Mouse (Mus musculus) heart, adult 11 months (tissue): ENCODE measurements at regions not wholly inside any gene's neighbourhood (a gene's known extent, or its start where the extent isn't known, plus 50 kb on each side); places are given as distances from the start of the nearest gene placed in this dataset.
A peak's percentile ranks its signal among the peaks of the same experiment; 100 is the strongest.

Experiments used
- DNase-seq: peaks from one replicate; pipeline ENCODE4 v3.0.0; 2022

GRCm38 (mm10) chr19:28205691-28206090 is 194.7 kb upstream of the Rfx3 start:
- DNase-seq = no peak

DNA sequence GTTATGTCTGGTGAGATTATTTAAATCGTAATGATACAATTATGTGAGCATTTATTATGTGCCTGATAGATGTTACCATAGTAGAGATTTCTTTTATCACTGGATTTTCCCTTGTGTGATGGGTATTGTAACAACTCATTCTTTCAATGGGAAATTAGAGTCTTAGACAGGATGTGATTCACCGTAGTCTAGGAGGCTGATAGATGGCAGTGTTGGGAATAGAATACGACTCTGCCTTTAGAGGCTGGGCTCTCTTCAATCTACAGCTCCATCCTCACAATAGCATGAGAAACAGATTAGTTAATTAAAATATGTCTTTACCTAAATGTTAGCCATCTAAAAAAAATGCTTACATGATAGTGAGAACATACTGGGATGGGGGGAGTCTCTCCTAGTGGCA is 192.8 kb upstream of the Rfx3 start:
- DNase-seq = no peak

DNA sequence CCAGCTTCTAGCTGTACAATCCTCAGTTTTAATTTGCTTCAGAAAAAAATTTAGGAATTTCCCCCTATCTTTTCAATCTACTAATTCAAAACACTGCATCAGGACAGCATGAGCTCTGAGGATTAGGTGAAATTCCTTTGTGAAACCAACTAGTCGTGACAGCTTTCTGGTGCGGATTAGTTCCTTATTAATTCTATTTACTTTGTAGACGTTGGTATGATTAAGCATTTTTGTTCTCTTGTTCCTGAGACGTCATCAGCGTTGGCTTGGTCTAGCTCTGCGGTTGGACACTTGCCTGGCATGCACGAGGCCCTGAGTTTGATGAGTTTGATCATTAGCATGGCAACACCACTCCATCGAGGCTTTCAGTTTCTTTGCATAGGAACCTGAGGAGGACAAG is 188.4 kb upstream of the Rfx3 start:
- DNase-seq = no peak

DNA sequence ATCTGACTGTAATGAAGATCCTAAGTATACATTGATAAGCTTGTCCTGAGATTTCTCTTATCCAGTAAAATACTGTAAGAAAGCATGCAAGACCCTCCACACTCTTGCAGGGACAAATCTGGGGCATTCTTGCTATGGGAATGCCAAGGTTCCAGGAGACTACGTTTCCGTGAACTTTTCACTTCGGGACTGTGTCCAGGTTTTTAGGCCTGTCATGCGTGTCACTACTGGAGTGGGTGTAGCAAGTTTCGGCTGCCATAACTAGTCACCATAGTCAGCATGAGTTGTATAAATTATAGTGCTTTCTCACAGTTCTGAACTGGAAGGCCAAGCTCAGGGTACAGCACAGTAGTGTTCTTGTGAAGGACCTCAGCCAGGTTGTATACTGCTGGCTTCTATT is 185.9 kb upstream of the Rfx3 start:
- DNase-seq = no peak

GRCm38 (mm10) chr19:28192248-28192647 is 181.3 kb upstream of the Rfx3 start:
- no peak for DNase-seq

DNA sequence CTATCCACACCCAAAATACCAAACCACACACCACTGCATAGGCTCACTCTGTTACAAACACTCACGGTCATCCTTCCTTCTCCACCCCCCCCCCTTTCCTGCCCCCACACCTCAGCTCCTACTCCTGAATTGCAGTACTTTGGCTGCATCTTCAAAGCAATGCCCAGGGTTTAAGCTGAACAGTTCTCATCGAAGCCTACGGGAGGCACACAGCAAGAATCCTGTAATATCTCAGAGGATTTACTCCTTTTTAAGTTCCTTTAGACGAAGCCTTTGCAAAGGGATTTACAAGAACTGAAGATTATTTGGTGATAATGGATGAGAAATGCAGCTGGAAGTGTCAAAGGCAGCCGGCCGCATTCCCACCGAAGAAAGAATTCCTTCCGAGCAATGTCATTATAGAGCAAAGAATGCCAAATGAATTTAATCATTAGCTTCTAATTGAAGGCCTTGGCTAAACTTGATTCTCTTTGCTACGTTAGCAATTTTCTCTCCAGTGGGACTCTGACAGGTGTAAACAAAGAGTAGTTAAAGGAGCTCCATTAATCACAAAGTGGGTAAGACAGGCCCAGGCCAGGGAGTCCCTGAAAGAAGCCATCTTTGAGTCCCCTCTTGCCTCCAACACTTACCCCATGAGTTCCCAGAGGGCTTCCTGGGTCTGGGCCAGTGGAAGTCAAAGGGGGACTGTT is 180.6 kb upstream of the Rfx3 start:
- no peak for DNase-seq

GRCm38 (mm10) chr19:28190250-28190649 is 179.3 kb upstream of the Rfx3 start:
- DNase-seq = no peak

DNA sequence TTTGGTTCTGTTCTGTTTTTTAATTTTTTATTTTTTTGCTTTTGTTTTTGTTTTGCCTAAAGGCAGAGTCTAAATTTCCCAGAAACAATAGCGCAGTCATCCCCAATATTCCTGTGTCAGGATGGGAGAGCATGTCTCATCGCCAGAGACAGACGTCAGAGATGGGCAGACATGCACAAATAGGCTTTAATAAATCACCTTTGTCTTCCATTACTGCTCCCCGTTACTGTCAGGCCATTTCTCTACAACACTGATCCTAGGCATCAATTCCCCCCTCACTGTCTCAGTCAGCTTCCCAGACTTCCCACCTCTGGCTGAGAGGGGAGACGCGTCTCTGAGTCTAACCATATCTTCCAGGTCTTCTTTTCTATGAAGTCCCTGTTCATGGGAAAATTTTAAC is 177.4 kb upstream of the Rfx3 start:
- peak; percentile 57 for DNase-seq

GRCm38 (mm10) chr19:28182411-28183182 is 171.6 kb upstream of the Rfx3 start:
- DNase-seq = no peak

- no peak for DNase-seq
These were observed 170.2 kb upstream of the Rfx3 start for GRCm38 (mm10) chr19:28181171-28181570.

GRCm38 (mm10) chr19:28178114-28178513 is 167.1 kb upstream of the Rfx3 start:
- DNase-seq = no peak

DNA sequence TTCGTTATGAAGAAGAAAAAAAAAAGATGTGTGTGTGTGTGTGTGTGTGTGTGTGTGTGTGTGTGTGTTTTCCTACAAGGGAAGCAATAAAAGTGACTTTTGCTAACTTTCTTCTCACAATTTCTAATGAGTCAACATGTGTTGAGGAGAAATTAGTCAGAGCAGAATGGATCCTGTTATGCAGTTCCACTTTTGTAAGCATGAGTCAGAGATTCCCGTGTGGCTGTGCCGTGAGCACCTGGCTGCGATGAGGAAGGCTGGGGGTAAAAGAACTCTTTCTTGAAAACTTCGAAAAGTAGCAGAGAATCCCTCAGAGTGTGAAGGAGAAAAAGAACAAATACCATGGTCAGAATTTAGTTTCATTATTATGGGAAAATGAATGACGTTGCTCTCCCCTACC is 165.9 kb upstream of the Rfx3 start:
- no peak for DNase-seq

DNA sequence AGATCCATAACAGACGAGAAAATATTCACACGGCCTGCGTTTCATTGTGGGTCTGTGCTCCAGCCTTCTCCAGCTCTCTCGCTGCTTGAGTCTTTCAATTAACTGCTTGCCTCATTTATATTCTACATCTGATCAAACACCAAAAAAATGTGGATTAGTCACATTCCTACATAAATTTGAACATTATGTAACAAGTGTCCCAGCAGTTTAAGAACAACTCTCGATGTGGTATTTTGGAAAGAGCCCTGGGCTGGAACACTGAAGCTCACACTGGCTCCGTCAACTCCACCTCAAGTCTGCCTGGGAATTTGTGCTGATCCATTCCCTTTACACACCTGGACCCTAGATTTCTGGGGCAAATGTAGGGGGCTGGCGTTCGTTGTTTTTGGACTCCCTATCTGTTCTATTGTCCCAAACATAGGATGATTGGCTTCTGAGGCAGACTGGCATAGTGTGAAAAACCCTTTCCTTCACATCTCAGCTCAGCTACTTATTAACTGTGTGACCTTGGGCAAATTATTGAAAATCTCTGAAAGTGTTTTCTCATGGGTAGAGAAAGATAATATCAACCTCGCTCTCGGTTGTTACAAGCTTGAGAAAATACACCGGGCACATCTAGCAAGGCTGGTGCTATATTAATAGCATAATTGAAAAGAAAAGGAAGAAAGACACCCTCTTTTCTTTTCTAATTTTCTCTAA is 161.0 kb upstream of the Rfx3 start:
- no peak for DNase-seq

DNA sequence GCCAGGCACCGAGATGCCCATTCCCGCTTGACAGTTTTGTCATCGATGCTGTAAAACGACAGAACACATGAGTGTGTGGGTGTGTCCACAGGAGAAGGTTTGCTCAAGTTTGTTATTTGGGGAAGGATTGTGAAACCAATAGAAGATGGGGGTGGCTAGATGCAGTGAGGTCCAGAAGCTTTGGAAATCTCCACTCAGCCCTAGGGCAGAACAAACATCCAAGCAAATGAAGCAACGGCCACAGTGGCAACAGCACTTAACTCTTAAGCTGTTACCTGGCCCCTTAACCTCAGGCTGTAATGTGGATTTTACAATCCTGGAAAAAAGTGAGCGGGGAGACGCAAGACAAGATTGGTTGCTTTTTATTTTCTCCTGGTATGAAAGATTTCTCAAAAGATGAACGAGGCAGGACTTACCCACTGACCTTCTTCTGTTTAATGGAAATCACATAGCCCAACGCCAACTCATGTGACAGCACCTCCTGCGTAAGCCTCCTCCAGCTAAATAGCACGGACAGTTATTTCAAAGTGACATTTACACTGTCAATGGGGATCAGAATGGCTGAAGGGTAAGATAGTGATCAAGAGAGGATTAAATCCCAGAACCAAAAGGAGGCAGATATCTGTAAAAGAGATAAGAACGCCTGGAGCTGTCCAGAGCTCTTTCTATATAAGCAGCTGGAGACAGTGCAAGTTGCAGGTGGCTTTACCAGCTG is 156.6 kb upstream of the Rfx3 start:
- no peak for DNase-seq

- DNase-seq = no peak
These were observed 155.7 kb upstream of the Rfx3 start for GRCm38 (mm10) chr19:28166626-28167025.

DNA sequence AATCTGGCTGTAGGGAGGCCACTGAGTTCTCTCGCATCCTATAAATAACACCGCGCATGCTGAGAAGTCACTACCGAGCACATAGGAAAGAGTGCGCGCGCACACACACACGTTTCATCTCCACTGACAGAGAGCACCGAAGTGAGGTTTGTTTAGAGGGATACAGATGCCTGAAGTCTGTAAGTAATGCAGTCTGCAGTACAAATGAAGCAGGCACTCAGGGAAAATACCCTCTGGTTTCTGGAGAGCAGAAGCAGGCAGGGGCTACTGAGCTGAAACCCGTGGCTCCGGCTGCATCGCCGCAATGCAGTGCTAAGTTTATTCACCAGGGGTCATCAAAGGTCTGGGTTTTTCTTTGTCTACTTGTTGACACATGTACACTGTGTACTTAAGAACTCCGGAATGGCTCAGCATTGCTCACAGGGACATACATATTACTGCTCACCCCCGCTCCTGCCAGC is 155.0 kb upstream of the Rfx3 start:
- peak; percentile 91 for DNase-seq

- no peak for DNase-seq
These were observed 152.2 kb upstream of the Rfx3 start for GRCm38 (mm10) chr19:28163195-28163594.

DNA sequence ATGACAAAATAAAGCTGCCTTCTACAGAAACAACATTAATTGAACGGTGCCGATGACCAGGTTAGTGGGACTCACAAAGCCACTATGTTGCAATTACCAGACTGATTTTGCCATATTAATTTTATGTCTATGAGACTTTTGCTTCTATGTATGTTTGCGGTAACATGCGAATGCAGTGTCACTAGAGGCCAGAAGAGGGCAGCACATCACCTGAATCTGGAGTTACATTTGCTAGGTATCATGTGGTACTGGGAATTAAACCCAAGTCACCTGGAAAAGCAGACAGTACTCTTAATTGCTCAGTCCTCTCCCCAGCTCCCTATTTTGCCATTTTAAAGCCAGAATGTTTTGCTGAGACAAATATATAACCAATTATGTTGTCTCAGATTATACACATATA is 149.6 kb upstream of the Rfx3 start:
- DNase-seq = no peak

- no peak for DNase-seq
These were observed 146.2 kb upstream of the Rfx3 start for GRCm38 (mm10) chr19:28157196-28157595.

- DNase-seq = no peak
These were observed 126.6 kb upstream of the Rfx3 start for GRCm38 (mm10) chr19:28137581-28137980.

GRCm38 (mm10) chr19:28134806-28135205 is 123.8 kb upstream of the Rfx3 start:
- DNase-seq = no peak

GRCm38 (mm10) chr19:28111263-28112180 is 100.6 kb upstream of the Rfx3 start:
- DNase-seq = no peak
